Mouse (Mus musculus) cerebellum, adult 2 months (tissue): ENCODE measurements around the gene Zfp260.

ENCODE experiments used
- CTCF ChIP-seq: fragments of 200-500 bp; IDR thresholded peaks from 2 replicates; pipeline ENCODE4 v1.5.1; 2011; ENCODE audit warnings: low read depth, mild to moderate bottlenecking, control low read depth, low read length, moderate library complexity, borderline replicate concordance; ENCODE audit not compliant: insufficient read depth
- POLR2A ChIP-seq: fragments of 200-500 bp; IDR thresholded peaks from 2 replicates; pipeline ENCODE4 v1.6.1; 2011; ENCODE audit warnings: low read length, control low read depth, borderline replicate concordance; ENCODE audit not compliant: insufficient read depth

DNA sequence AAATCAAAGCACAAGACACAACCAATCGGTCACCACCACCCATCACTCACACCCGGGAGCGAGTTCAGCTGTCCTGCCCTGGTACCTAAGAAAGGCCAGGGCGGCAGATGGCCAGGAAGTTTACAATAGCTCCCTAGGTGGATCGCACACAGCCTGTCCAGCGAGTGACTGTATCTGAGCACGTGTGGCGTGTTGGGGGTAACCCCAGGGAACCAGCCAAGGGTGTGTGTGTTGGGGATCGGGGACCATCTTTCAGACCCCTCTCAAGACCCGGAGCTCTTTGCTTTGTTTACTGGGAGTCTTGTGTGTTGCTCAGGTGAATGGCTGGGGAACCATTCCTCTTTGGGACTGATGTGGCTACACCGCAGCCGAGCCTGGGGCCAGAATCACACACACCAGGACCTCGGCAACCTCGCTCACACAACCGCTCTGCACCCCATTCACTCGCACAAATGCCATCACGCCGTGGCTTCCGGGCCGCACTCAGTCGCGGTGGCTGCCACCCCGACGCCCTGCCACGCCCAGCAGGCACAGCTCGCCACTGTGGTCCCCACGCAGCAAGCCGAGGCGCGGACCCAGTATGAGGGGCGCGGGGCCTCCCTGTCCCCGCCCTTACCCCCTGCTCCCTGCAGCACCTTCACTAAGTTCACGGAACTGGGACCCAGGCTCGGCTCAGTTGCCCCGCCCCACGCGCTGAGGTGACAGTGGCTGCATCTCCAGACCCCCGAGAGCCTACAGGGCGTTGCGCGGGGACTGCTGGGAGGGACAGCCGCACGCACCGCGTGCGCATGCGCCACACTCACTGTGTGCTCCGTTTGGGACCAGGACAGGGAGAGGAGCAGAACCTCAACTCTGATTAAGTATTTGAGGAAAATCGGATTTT lies 22.2 kb upstream of the Zfp260 start, which contains the start of gene Zfp82:
- peak; percentile 87 for TF ChIP-seq POLR2A
- TF ChIP-seq CTCF: no peak
